Mouse (Mus musculus): ENCODE data around the gene Paqr3. TPM values are rescaled to one million over a fixed set of nuclear protein-coding genes. Genes with fewer than 3 reads are reported as not detected.

The Paqr3 gene
- total RNA-seq, 2 experiments from 2014 or later, result 26.4 to 27.4 TPM

Other genes with a start within 250 kb of the Paqr3 start
- 10 to 100 TPM; 13.7 to 14.3 TPM for gene Bmp2k, start 113.9 kb downstream of the Paqr3 start, total RNA-seq (2021)

All from layer of hippocampus, postnatal 14 days (tissue).